Comparison of ENCODE assay signal across 22 mouse cellular contexts in genomic region chr4:69508281-69508680, GRCm38 (mm10).
"Had no signal": no experiment of that assay in that cellular context is flagged by ENCODE, and none has a peak within 500 bp of the region (broad histone marks: within the 10 kb centered on the region; RNA-seq: fewer than 3 reads in every experiment).

No protein-coding gene starts in this region.

- H3K4me3 ChIP-seq: gastrocnemius, adult 2 months; heart, embryonic 10.5 days; heart, embryonic 12.5 days; hindbrain, embryonic 13.5 days; hindbrain, embryonic 15.5 days; kidney, embryonic 15.5 days; limb, embryonic 13.5 days; limb, embryonic 15.5 days had no signal

- H3K4me1 ChIP-seq: heart, embryonic 10.5 days; heart, embryonic 12.5 days; hindbrain, embryonic 13.5 days; hindbrain, embryonic 15.5 days; kidney, embryonic 15.5 days; limb, embryonic 13.5 days; limb, embryonic 15.5 days had no signal

- H3K36me3 ChIP-seq: heart, embryonic 10.5 days; heart, embryonic 12.5 days; hindbrain, embryonic 13.5 days; hindbrain, embryonic 15.5 days; kidney, embryonic 15.5 days; limb, embryonic 13.5 days; limb, embryonic 15.5 days had no signal

- H3K27me3 ChIP-seq: heart, embryonic 12.5 days; hindbrain, embryonic 13.5 days; hindbrain, embryonic 15.5 days; kidney, embryonic 15.5 days; limb, embryonic 13.5 days; limb, embryonic 15.5 days had no signal

- ATAC-seq: hindbrain, postnatal 0 days; intestine, embryonic 16.5 days had no signal

- DNase-seq: gastrocnemius, adult 2 months; gastrocnemius, postnatal 10 days; gastrocnemius, postnatal 25 days; heart, adult 18-20 months; heart, postnatal 10 days; kidney, adult 11 months; kidney, adult 2 months; kidney, adult 9 months; kidney, postnatal 10 days; kidney, postnatal 25 days; layer of hippocampus, adult 9-11 months; layer of hippocampus, postnatal 36 days; left cerebral cortex, postnatal 4 days had no signal

- H3K27ac ChIP-seq: gastrocnemius, adult 2 months; heart, embryonic 10.5 days; hindbrain, embryonic 13.5 days; hindbrain, embryonic 15.5 days; hindbrain, postnatal 0 days; kidney, embryonic 15.5 days; limb, embryonic 13.5 days; limb, embryonic 15.5 days had no signal

- H3K9me3 ChIP-seq: heart, embryonic 10.5 days; heart, embryonic 12.5 days; hindbrain, embryonic 13.5 days; hindbrain, embryonic 15.5 days; kidney, embryonic 15.5 days; limb, embryonic 13.5 days; limb, embryonic 15.5 days had no signal

- H3K9ac ChIP-seq: heart, embryonic 12.5 days; hindbrain, embryonic 13.5 days; hindbrain, embryonic 15.5 days; kidney, embryonic 15.5 days; limb, embryonic 13.5 days; limb, embryonic 15.5 days had no signal

- H3K4me2 ChIP-seq: heart, embryonic 12.5 days; hindbrain, embryonic 13.5 days; hindbrain, embryonic 15.5 days; kidney, embryonic 15.5 days; limb, embryonic 13.5 days; limb, embryonic 15.5 days had no signal
